Mouse (Mus musculus) lung, postnatal 0 days (tissue): ENCODE measurements around the gene Tmem117.

Source experiments
- CTCF ChIP-seq: IDR thresholded peaks from 2 replicates; pipeline ENCODE4 v1.5.1; 2016; ENCODE audit warnings: antibody characterized with exemption, mild to moderate bottlenecking
- EP300 ChIP-seq: IDR thresholded peaks from 2 replicates; pipeline ENCODE4 v1.6.1; 2016; ENCODE audit warnings: antibody characterized with exemption, mild to moderate bottlenecking, control low read depth

DNA sequence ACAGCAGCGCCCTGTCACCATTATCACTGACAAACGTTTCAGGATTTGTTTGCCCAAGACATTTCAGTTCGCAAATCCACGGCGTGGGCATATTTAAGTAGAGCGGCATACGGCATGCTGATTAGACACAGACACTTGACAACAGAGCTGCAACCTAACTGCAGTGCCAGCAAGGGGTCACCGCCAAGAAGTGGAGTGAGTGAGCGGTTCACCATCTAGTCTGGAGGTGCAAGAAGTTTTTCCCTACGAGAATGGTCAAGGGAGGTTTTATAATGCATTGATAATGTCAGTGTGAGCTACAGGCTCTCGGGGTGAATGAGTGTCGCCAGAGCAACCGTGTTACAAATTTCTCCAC lies 20.7 kb downstream of the Tmem117 start:
- TF ChIP-seq CTCF (no peak), EP300 (no peak)
